Mouse (Mus musculus): ENCODE measurements around the gene Ago3. TPM values are rescaled to one million over a fixed set of nuclear protein-coding genes. Genes with fewer than 3 reads are reported as not detected.

The Ago3 gene
- total RNA-seq, 2 experiments from 2014 or later, result 13.4 to 14.0 TPM

DNA sequence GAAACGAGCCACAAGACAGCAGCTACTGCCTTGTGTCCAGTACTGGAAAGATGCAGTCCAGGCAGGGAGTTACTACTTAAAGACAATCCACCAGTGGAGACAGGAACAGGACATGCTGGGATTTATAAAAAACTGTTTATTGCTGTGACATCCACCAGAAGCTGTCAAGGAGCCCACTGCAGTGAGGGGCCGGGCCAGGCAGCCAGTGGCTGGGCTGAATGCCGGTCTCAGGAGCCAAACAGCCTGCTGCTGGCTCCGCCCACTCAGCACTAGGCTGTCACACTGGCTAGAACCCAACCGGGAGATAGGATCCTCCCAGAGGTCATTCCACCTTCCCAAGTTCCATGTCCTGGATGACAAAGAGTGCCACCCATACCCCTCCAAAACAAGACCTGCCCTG is 113.4 kb downstream of the Ago3 start:
- no peak for DNase-seq (ENCODE audit: low spot score)
- intact Hi-C loops (cut with DNase I), result no loop called here

- no peak for DNase-seq (ENCODE audit: low spot score)
- intact Hi-C loops (cut with DNase I), result loop anchor here (5.0 kb wide), 1 partner anchor 227 kb away; no protein-coding TSS in a partner anchor
Observed at GRCm38 (mm10) chr4:126314393-126314792, 115.0 kb downstream of the Ago3 start.

DNA sequence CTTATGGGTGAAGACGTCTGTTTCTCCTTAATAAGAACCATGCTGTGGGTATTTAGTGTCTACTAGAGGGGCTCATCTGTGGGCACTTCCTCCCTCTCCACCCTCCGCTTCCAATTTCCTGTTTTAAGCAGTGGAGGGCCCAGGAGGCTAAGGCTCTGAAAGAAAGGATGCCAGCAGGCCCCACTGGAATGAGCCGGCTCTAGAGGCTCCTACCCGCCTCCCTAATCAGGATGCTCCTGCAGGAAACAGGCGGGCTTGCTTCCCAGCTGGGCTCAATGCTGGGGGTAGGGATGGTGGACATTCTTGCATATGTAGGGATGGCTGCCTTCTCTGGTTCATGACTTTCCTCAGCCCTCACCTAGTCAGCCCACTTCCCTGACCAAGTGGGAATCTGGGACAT is 116.2 kb downstream of the Ago3 start:
- intact Hi-C loops (cut with DNase I), result loop anchor here (5.0 kb wide), 1 partner anchor 226 kb away; no protein-coding TSS in a partner anchor
- DNase-seq (ENCODE audit: low spot score), result no peak

GRCm38 (mm10) chr4:126311566-126312200 is 117.7 kb downstream of the Ago3 start:
- DNase-seq (ENCODE audit: low spot score), result no peak
- intact Hi-C loops (cut with DNase I), result loop anchor here (5.0 kb wide), 1 partner anchor 224 kb away; no protein-coding TSS in a partner anchor

DNA sequence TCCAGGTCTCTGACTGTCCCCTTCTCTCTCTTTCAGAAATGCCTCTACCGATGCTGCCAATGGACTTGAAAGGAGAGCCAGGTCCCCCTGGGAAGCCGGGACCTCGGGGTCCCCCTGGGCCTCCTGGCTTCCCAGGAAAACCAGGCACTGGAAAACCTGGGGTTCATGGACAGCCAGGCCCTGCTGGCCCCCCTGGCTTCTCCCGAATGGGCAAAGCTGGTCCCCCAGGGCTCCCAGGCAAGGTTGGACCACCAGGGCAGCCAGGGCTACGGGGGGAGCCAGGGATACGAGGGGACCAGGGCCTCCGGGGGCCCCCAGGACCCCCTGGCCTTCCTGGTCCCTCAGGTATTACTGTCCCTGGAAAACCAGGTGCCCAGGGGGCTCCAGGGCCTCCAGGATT is 119.0 kb downstream of the Ago3 start:
- DNase-seq (ENCODE audit: low spot score), result no peak
- intact Hi-C loops (cut with DNase I), result loop anchor here (1.0 to 5.0 kb wide), 2 partner anchors 129 to 223 kb away; no protein-coding TSS in a partner anchor

GRCm38 (mm10) chr4:126309922-126310309 is 119.4 kb downstream of the Ago3 start:
- intact Hi-C loops (cut with DNase I), result loop anchor here (1.0 to 5.0 kb wide), 4 partner anchors 32 to 223 kb away; no protein-coding TSS in a partner anchor
- peak; percentile 56 for DNase-seq (ENCODE audit: low spot score)

- intact Hi-C loops (cut with DNase I), result loop anchor here (1.0 kb wide), 2 partner anchors 31 to 82 kb away; no protein-coding TSS in a partner anchor
- DNase-seq (ENCODE audit: low spot score), result no peak
Observed at GRCm38 (mm10) chr4:126309211-126309921, 120.0 kb downstream of the Ago3 start.

GRCm38 (mm10) chr4:126306827-126307226 is 122.5 kb downstream of the Ago3 start:
- intact Hi-C loops (cut with DNase I), result no loop called here

DNA sequence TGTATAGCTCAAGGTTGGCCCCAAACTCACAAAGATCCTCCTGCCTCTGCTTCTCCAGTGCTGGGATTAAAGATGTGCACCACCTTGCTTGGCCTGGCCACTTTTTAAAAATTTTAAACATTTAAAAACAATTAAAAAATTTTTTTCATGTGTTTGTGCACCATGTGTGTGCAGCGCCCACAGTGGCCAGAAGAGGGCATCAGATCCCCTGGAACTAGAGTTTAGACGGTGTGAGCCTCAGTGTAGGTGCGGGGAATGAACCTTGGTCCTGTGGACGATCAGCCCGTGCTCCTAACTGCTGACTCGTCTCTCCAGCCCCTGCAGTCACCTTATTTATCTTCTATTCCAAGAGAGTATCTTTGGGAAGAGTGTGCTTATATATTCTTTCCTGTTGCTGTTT is 123.3 kb downstream of the Ago3 start:
- intact Hi-C loops (cut with DNase I), result no loop called here
- no peak for DNase-seq (ENCODE audit: low spot score)

More at GRCm38 (mm10) chr4:126306827-126307226, 122.5 kb downstream of the Ago3 start:
- DNase-seq (ENCODE audit: low spot score), result no peak

GRCm38 (mm10) chr4:126305428-126305827 is 123.9 kb downstream of the Ago3 start:
- no peak for DNase-seq (ENCODE audit: low spot score)
- intact Hi-C loops (cut with DNase I), result no loop called here

- intact Hi-C loops (cut with DNase I), result no loop called here
- no peak for DNase-seq (ENCODE audit: low spot score)
Observed at GRCm38 (mm10) chr4:126303877-126304276, 125.5 kb downstream of the Ago3 start.

GRCm38 (mm10) chr4:126301584-126302309 is 127.6 kb downstream of the Ago3 start:
- DNase-seq (ENCODE audit: low spot score), result no peak
- intact Hi-C loops (cut with DNase I), result no loop called here

DNA sequence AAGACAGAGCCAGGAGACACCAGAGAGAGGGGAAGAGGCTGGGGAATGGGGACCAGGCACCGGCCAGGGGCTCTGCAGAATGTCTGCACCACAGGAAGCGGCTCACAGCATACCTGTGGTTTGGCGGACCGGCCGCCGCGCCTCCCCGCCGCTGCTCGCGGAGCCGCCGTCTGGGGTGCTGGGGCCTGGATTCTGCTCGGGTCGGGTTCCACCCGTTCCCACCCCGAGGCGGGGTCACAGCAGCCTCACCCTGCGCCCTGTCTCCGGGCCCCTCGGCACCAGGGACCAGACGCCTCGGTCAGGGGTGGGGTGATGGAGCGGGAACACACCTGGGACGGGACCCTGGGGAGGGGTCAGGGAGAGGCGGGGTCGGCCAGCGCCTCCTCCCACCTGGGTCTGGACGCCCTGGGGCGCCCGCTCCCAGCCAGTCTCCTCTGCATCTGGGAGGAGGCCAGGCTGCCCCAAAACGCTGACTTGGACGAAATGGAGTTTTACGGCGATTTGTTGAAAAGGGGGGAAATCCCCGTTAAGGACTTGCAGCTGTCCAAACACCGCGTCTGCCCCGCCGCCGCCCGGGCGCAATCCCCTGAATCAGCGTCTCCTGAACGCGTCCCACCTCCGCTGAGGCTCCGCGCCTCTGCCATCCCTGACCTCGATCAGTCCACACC is 128.3 kb downstream of the Ago3 start:
- DNase-seq (ENCODE audit: low spot score), result no peak
- intact Hi-C loops (cut with DNase I), result no loop called here

DNA sequence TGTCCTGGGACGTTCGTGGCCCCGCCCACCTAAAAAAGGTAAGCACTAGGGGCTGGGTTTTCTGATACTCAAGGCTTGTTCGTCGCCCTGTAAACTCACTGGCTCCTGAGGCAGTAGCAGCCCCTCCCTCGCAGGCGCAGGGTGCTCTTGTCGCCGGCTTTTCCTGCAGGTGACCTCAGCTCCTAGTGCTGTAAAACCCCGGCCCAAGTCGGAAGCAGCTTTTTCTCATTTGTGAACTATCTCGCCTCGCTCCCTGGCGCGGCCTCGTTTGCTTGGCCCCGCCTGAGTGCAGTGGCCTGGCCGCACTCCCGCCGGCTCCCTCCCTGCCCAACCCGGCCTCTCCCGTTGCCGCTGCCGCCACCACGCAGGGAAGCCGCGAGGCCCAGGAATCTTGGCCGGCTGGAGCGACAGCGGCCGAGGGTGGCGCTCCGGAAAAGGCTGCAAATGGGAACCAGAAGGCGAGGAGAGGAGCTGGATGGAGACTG is 132.7 kb downstream of the Ago3 start:
- peak; percentile 61 for DNase-seq (ENCODE audit: low spot score)
- intact Hi-C loops (cut with DNase I), result no loop called here

DNA sequence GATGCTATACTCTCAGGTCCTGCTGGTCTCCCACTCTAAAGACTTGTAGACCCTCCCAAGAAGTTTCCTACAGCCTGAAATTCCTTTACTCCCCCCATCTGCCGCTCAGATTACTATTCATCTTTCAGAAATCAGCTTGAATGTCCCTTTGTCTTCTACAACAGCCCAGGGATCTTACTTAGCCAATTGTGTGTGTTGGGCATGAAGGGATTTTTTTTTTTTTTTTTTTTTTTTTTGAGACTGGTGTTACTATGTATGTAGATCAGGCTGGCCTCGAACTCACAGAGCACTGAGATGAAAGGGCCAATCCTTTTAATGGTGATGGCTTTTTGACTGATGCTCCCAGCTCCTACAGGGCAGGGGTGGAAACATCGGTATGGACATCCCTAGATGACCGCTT is 133.4 kb downstream of the Ago3 start:
- intact Hi-C loops (cut with DNase I), result no loop called here

DNA sequence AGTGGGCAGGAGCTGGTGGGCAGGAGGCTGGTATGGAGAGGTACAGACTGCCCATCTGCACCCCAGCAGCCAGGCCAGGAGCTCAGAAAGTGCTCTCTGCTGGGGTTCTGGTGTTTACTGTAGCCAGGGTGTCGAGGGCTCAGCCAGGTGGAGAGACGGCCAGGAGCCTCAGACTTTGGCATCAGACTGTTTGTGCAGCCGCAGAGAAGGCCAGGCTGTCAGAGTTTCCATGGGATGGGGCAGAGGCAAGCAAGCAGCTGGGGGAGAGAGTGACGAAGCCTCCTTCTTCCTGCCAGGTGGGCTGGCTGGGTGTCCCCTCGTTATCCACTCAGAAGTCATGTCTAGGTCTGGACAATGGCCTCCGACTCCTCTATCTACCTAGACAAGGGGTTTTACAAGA is 134.2 kb downstream of the Ago3 start:
- intact Hi-C loops (cut with DNase I), result no loop called here
- no peak for DNase-seq (ENCODE audit: low spot score)

More for the DNA sequence above, 133.4 kb downstream of the Ago3 start:
- no peak for DNase-seq (ENCODE audit: low spot score)

- DNase-seq (ENCODE audit: low spot score), result no peak
- intact Hi-C loops (cut with DNase I), result no loop called here
Observed at GRCm38 (mm10) chr4:126291196-126291595, 138.2 kb downstream of the Ago3 start.

GRCm38 (mm10) chr4:126290314-126290713 is 139.0 kb downstream of the Ago3 start:
- intact Hi-C loops (cut with DNase I), result no loop called here
- DNase-seq (ENCODE audit: low spot score), result no peak

- intact Hi-C loops (cut with DNase I), result no loop called here
- DNase-seq (ENCODE audit: low spot score), result no peak
Observed at GRCm38 (mm10) chr4:126288085-126288666, 141.2 kb downstream of the Ago3 start.
